Mouse (Mus musculus) brain, embryonic 14.5 days (tissue): Measurements from ENCODE around the gene Atp6v0d1. TPM values are rescaled to one million over a fixed set of nuclear protein-coding genes. Genes with fewer than 3 reads are reported as not detected.

Experiments used
- DNase-seq: peaks from one replicate; pipeline ENCODE4 v3.0.0-alpha.2; 2011; ENCODE audit warnings: low read depth
- CTCF ChIP-seq: fragments of 200-500 bp; IDR thresholded peaks from 2 replicates; pipeline ENCODE4 v1.5.1; 2012; ENCODE audit warnings: inconsistent platforms, mild to moderate bottlenecking, moderate library complexity, borderline replicate concordance; ENCODE audit not compliant: insufficient read depth, insufficient read length; ENCODE audit errors: extremely low read depth
- POLR2A ChIP-seq: fragments of 200-500 bp; IDR thresholded peaks from 2 replicates; pipeline ENCODE4 v1.6.1; 2012; ENCODE audit warnings: mild to moderate bottlenecking, inconsistent platforms, borderline replicate concordance; ENCODE audit not compliant: poor library complexity, insufficient read depth, insufficient read length, severe bottlenecking; ENCODE audit errors: extremely low read depth
- polyA plus RNA-seq: library from polyadenylated mRNA; depleted of rRNA; stranded (reverse); fragments of >200 nt; gene quantifications from 2 replicates; pipeline ENCODE4 v1.2.3, GENCODE M21; 2012

Atp6v0d1 gene
- polyA plus RNA-seq, 1 experiment: 236 TPM

- DNase-seq: peak; percentile 87
- TF ChIP-seq POLR2A (no peak), CTCF (peak; percentile 87)
These were observed 49.7 kb downstream of the Atp6v0d1 start for GRCm38 (mm10) chr8:105516018-105516645.

GRCm38 (mm10) chr8:105514656-105515055 lies 51.2 kb downstream of the Atp6v0d1 start:
- no peak for TF ChIP-seq POLR2A
- no peak for TF ChIP-seq CTCF
- DNase-seq: no peak

- no peak for TF ChIP-seq CTCF
- no peak for TF ChIP-seq POLR2A
- DNase-seq: no peak
These were observed 51.7 kb downstream of the Atp6v0d1 start for GRCm38 (mm10) chr8:105514194-105514593.

- TF ChIP-seq POLR2A (no peak), CTCF (no peak)
- no peak for DNase-seq
These were observed 55.7 kb downstream of the Atp6v0d1 start for GRCm38 (mm10) chr8:105509997-105510735.

- no peak for TF ChIP-seq CTCF
- TF ChIP-seq POLR2A: no peak
- DNase-seq: peak; percentile 52
These were observed 57.1 kb downstream of the Atp6v0d1 start for GRCm38 (mm10) chr8:105508758-105509157.

GRCm38 (mm10) chr8:105506977-105507376 lies 58.9 kb downstream of the Atp6v0d1 start:
- DNase-seq: no peak
- TF ChIP-seq POLR2A: no peak
- no peak for TF ChIP-seq CTCF

GRCm38 (mm10) chr8:105504617-105505016 lies 61.2 kb downstream of the Atp6v0d1 start:
- no peak for DNase-seq
- TF ChIP-seq POLR2A (no peak), CTCF (no peak)

- no peak for TF ChIP-seq CTCF
- no peak for TF ChIP-seq POLR2A
- DNase-seq: no peak
These were observed 66.1 kb downstream of the Atp6v0d1 start for GRCm38 (mm10) chr8:105499787-105500186.

- peak; percentile 93 for DNase-seq
- TF ChIP-seq CTCF: peak; percentile 59; the same call in 1 of the 2 replicates
- peak; percentile 55; the same call in 1 of the 2 replicates for TF ChIP-seq POLR2A
These were observed 69.2 kb downstream of the Atp6v0d1 start, which contains the start of gene Zdhhc1 for GRCm38 (mm10) chr8:105496439-105497180. Gene Zdhhc1, minus strand, starts transcription at chr8:105496902.

GRCm38 (mm10) chr8:105495350-105496302 lies 70.2 kb downstream of the Atp6v0d1 start:
- DNase-seq: peak; percentile 51

More at GRCm38 (mm10) chr8:105495350-105496302, 70.2 kb downstream of the Atp6v0d1 start:
- no peak for TF ChIP-seq POLR2A
- no peak for TF ChIP-seq CTCF
